Mouse (Mus musculus): Measurements from ENCODE around the gene Frmd5.

Gene Frmd5

DNA sequence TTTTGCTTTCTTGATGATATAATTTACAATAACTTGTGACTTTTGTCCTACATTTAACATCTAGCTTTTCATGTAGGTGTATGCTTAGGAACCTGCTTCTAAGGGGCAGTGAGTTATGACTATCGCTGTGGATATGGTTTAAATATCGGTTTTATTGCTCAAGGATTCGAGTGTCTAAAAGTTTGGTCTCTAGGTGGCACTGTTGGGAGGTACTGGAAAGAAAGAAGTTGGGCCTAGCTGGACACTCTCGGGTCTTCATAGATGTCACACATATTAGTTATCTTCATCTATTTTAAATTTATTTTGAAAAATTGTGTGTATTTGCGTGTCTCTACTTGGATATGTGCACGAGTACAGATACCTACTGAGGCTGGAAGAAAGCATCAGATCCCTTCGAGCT lies 127.2 kb downstream of the Frmd5 start:
- DNase-seq = no peak

GRCm38 (mm10) chr2:121677649-121677986 lies 129.3 kb downstream of the Frmd5 start:
- DNase-seq = no peak

- DNase-seq = no peak
These were observed 129.8 kb downstream of the Frmd5 start for GRCm38 (mm10) chr2:121676951-121677648.

DNA sequence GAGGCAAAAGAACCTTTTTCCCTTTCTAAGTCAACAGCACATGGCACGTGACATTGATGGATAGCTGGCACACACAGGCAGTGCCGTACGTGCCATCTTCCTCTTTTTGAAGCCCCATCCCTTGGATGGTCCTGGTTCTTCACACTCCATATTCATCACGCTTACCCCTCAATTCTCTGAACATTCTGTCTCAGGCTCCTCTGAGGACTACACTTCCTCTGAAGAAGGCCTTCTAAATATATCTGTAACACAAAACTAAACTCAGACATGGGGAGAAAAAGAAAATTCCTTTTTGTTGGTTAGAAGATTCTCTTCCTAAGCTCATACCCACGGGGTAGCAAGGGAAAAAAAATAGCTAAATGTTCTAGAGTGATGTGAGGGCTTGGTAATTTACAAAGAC lies 131.0 kb downstream of the Frmd5 start:
- DNase-seq = no peak

GRCm38 (mm10) chr2:121675136-121675535 lies 131.8 kb downstream of the Frmd5 start:
- DNase-seq = no peak

GRCm38 (mm10) chr2:121674211-121674610 lies 132.7 kb downstream of the Frmd5 start:
- no peak for DNase-seq

DNA sequence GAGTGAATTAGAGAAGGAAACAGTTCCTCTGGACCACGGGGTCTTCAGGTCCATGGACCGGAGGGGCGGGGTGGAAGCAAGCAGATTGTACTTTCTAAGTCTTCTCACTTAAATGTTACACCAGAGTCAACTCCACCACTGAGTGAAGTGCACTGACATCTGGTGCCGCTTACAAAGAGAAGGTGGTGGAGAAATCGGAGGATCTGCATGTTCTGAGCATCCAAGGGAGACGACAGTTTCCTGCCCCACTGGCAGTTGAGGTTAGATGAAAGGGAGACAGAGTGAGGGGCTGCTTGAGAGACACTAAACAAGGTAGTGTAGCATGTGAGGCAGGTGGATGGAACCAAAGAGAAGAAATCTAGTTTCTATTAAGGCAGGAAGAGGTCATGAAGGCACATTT lies 137.0 kb downstream of the Frmd5 start:
- DNase-seq = no peak

- DNase-seq = no peak
These were observed 138.6 kb downstream of the Frmd5 start for GRCm38 (mm10) chr2:121668256-121668655.

GRCm38 (mm10) chr2:121661160-121661502 lies 145.8 kb downstream of the Frmd5 start:
- no peak for DNase-seq

DNA sequence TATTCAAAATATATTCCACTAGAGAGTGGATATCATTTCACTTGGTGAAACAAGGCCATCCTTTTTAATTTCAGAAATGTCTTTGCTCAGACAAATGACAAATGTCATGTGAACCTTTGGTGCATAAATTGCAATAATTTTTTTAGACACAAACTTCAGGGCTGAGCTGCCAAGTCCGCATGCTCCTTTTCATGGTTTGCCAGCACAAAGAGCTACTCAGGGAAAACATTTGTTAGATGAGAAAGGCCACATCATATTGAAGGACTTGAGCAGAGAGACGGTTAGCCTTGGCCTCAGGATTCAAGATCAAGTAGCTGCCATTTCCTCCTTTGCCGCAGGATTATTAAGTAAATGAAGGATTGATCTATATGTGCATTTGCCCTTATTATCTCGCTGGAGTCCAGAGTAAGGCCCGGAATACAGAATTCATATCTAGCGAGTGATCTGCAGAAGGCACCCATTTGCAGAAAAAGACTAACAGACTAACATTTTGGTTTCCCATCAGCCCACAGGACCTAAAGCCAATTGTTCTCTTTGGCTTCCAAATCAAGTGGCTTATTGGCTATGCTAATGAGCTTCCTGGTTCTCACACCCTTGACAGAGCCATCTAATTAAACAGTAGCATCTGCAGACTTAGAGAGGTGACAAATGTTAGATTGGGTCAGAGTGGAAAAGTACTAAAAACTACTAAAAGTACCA lies 146.3 kb downstream of the Frmd5 start:
- no peak for DNase-seq

- no peak for DNase-seq
These were observed 147.5 kb downstream of the Frmd5 start for GRCm38 (mm10) chr2:121659350-121659749.

GRCm38 (mm10) chr2:121658123-121658767 lies 148.6 kb downstream of the Frmd5 start:
- DNase-seq = no peak

DNA sequence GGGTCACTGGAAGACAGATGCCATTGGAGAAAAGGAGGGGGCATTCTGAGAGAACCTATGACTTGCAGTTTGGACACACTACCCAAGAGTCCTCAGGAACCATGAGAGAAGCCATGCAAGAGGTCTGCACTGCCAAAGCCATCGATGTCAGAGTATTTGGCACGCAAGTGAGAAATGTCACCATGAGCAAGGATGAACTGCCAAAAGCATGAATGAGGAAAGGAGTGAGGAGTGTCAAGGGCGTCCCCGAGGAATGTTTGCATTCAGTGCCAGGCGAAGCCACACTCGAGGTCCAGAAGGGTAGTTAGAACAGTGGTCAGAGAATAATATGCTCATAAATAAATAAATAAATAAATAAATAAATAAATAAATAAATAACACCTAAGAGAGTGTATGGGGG lies 150.9 kb downstream of the Frmd5 start:
- no peak for DNase-seq

- DNase-seq = no peak
These were observed 151.8 kb downstream of the Frmd5 start for GRCm38 (mm10) chr2:121655106-121655505.

DNA sequence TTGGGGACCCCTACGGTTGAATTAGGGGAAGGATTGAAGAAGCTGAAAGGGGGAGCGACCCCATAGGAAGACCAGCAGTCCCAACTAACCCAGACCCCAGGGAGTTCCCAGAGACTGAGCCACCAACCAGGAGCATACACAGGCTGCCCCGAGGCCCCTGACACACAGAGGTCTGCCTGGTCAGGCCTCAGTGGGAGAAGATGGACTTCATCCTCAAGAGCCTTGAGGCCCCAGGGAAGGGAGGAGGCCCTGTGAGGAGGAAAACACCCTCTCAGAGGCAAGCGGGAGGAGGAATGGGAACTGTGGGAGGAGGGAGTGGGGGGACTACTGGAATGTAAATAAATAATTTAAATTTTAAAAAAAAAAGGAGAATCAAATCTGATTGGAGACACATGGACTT lies 160.4 kb downstream of the Frmd5 start:
- no peak for DNase-seq

- no peak for DNase-seq
These were observed 164.0 kb downstream of the Frmd5 start for GRCm38 (mm10) chr2:121642934-121643333.

DNA sequence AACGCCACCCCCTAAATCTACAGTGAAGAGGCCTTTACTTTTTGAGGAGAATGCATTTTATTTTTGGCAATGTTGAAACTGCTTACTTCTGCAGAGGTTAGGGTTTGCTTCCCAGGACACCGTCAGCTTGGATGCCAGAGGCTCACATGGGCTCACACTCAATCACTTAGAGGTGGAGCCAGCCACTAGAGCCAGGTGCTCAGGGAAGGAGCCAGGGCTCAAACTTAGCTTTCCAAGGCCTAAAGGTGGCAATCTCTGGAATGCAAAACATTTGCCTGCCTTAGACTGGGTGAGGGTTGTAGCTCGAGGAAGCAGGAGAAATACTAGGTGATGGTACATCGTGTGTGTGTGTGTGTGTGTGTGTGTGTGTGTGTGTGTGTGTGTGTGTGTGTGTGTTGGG lies 174.8 kb downstream of the Frmd5 start:
- DNase-seq = no peak

DNA sequence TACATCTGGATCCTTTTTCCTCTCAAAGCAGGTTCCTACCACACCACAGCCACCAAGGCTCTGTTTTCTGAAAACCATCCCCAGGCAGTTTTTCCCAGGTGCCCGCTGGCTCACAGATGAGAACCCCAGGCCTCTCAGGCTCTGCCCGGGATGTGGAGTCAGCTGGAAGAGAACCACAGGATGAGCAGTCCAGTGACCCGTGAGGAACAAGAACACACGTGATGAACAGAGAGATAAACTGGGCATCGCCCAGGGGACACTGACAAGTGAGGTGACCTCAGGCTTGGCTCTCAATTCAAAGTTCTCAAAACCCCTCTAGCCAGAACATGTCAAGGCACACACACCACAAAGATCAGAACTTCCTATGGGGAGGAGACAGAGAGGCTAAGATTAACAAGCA lies 176.6 kb downstream of the Frmd5 start:
- no peak for DNase-seq

DNA sequence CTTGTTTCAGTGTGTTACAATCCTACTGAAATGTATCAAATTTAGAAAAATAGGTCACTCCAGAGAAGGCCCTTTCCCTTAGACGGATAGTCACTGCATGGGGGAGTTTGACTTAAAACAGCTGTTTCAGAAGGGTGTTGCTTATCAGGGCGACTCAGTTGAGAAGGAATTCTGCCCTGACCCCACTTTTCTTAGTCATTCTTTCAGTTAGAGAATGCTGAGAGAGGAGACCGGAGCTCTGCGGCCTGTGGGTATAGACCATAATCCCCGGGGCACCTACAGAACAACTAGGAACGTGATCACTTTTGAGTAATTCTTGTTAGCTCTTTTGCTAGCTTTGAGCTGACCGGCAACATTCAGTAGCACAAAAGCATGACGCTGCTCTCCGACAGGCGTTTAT lies 178.6 kb downstream of the Frmd5 start:
- no peak for DNase-seq

DNA sequence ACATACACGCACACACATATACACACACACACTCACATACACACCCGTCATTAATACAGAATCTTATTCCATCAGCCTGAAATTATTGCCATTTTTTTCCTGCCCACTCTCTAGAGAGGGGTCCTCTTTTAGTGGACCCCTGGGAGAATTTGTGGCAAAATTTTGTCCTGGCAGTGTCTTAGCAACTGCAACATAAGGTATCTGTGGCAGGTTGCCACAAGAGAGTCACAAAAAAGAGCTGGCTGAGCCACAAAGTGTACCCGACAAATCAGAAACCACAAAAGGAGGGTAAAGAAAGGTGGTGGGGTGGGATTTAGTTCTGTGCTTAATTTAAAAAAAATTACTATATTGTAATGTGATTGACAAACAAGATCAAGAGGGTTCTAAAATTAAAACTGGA lies 181.0 kb downstream of the Frmd5 start:
- DNase-seq = no peak

DNA sequence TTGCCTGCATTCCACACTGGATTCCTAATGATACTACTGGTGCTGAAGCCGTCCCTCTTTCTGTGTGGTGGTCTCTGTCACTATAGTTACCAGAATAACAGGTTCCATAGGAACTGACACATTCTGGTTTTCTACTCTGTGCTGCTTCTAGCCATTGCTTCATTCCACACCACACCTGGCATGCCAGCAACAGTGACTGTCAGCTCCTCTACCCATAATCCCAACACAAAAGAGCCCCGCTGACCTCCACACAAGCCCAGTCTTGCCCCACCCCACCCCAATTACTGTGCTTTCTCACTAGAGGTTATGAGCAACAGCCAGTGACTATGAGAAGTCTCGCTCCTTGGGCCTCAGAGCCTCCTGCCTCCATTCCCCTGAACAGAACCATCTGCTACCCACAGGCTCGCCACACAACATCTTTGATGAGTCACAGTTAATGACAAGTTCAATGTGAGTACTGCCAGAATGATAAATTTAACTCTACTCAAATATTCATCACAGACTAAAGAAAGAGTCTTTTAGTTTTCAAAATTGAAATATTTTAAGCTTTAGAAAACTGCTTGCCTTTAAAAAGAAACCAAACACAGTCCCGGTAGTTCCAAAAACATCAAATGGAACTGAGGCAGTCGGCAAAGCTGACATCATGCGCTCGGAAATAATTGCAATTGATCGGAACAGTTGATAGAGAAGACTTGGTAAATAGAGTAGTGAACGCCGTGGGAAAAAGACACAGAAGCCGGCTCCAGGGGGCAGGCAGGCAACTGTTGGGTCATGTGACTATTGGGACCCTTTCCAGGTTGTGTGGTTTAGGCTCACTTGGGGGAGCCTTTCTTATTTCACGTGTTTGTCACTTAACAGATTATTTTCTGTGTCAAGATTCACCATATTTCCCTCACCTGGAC lies 185.4 kb downstream of the Frmd5 start:
- DNase-seq = no peak

DNA sequence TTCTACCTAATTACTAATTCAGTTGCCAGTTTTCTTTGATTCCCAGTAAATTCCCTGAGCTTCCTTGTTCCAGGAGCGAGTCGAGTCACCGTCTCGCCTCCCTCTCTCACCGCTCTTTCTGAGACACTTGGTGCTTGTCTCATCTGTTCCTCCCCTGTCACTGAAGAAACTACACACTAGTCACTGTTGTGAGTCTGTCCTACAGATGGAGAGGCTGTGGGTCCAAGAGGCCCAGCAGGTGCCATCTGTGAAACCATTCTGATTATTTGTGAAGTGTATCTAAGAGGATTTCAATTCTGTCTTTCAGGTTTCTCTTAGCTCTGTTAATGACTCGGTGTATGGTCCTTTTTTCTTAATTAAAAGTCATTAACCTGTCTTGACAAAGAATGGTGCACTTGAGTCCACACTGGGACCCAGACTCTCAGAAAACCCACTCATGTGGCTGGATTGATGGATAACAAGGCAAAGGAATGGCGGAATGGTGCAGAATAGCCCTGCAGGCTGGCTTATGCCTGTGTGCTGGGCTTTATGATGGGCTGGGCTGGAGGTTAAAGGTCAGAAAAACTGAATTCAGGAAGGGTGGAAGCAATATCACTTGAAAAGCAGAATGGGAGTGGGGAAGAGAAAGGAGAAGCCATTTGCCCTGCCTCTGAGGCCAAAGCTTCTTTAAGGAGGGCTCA lies 186.2 kb downstream of the Frmd5 start:
- DNase-seq = no peak

DNA sequence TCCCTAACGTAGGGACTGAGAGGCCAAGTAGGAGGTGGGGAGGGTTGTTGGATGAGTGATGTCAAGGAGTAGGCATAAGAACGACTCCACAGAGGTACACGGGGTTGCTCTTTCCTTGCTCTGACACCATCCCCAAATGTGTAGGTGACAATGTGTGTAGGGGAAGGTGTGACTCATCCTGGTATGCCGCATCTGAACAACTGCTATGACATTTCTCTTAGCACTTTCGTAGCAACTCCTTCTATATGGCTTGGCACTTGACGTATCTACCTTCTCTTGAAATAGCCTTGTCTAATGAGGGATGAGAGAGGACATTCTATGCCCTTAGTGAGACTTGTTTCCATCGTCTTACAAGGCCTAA lies 191.7 kb downstream of the Frmd5 start:
- no peak for DNase-seq

Data from spleen, adult 18-20 months (tissue).